Mouse (Mus musculus) layer of hippocampus, adult 2 months (tissue): ENCODE data around the gene Rsph9. TPM values are rescaled to one million over a fixed set of nuclear protein-coding genes. Genes with fewer than 3 reads are reported as not detected.
A peak's percentile ranks its signal among the peaks of the same experiment; 100 is the strongest.

ENCODE experiments used
- DNase-seq, 2 experiments: peaks; one replicate each; pipeline ENCODE4 v3.0.0; 2022; ENCODE audit warnings: low spot score in 2 of 2
- H3K27ac ChIP-seq: fragments of 200-600 bp; 2 replicates; pipeline ENCODE4 v1.8.1; 2022
- H3K4me3 ChIP-seq: fragments of 200-600 bp; 2 replicates; pipeline ENCODE4 v1.8.1; 2022; ENCODE audit warnings: mild to moderate bottlenecking
- CTCF ChIP-seq: fragments of 200-600 bp; conservative IDR thresholded peaks from 2 replicates; pipeline ENCODE4 v1.8.1; 2022; ENCODE audit warnings: antibody characterized with exemption, mild to moderate bottlenecking, moderate library complexity
- total RNA-seq, 2 experiments: library from RNA; stranded (reverse); gene quantifications; 2 replicates each; pipeline ENCODE4 v1.2.3; 2021

The Rsph9 gene
- total RNA-seq, 2 experiments from 2014 or later, result 27.4 to 28.8 TPM

GRCm38 (mm10) chr17:46161710-46162109 is 17.7 kb upstream of the Rsph9 start:
- TF ChIP-seq CTCF, result no peak
- no peak for DNase-seq
- peak overlapping the region; percentile 90 for H3K27ac ChIP-seq
- peak overlapping the region; percentile 92 for H3K4me3 ChIP-seq

DNA sequence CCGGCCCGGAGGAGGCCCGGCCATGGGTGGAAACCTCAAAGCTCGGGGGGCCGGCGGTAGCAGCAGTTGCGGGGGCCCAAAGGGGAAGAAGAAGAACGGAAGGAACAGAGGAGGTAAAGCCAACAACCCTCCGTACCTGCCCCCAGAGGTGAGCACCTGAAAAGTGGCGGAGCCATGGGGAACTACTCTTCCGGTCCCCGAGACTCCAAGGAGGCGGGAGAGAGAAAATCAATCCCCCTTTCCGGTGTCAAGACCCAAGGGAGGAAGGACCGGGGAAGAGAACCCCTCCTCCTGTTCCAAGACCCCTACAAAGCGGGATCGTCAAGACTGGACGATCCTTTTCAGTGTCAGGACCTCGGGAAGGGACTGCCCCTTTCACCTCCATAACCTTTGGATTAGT is 17.2 kb upstream of the Rsph9 start:
- DNase-seq, result no peak
- Histone ChIP-seq H3K4me3 (peak overlapping the region; percentile 92), H3K27ac (peak overlapping the region; percentile 90)
- no peak for TF ChIP-seq CTCF

DNA sequence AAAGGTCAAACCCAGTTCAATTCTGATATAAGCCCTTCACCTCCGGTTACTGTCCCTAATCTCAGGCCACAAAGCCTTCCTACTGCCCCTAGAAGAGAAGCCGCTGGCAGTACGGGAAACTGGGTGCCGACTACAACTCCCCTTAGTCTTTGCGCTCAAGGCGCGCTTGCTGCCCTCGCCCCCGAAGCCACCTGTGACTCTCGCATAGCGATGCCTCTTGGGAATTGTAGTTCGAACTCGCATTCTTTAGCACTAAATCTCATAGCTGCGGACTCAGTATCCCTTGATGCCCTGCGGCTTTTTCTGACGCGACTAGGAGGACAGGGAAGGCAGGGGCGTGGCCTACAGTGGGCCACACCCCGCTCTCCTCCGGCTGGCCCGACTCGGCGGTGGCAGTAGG is 16.7 kb upstream of the Rsph9 start, which contains the start of gene Gtpbp2:
TSS of gene Gtpbp2 (plus strand) at position 347 of the 400 bp plus-strand sequence.
- peak within 1 kb of the TSS; percentile 90 for H3K27ac ChIP-seq
- DNase-seq, result peak; percentile 95 to 99
- TF ChIP-seq CTCF, result no peak
- H3K4me3 ChIP-seq, result peak within 1 kb of the TSS; percentile 92

DNA sequence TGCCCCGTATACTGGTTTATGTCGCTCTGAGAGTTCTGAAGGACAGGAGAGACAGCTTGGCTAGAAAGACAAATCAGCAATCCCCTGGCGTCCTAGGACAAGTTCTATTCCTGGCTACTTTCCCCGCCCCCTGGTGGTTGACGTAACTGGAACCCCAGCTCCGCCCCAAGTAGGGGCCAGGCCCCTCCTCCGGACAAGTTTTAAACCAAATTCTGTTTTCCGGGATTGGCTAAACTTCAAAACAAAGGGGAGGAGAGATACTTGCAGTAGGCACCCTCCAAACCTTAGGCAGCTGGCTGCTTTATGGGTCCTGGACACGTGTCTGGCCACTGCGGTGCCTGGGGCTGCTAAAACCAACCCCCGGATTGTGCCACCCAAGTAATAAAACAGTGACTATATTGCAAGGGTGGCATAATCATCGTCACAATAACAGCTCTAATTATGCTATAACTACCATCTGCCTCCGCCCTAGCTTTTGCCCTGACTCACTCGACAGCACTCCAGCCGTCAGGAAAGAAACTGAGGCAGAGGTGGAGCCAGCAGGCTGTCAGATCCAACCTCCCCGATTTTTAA is 16.2 kb upstream of the Rsph9 start:
- Histone ChIP-seq H3K4me3 (peak overlapping the region; percentile 92), H3K27ac (peak overlapping the region; percentile 90)
- peak; percentile 79 to 89 for DNase-seq
- peak; percentile 76 for TF ChIP-seq CTCF

GRCm38 (mm10) chr17:46159236-46159635 is 15.2 kb upstream of the Rsph9 start:
- H3K4me3 ChIP-seq, result no peak overlapping the region
- TF ChIP-seq CTCF, result no peak
- H3K27ac ChIP-seq, result peak overlapping the region; percentile 90; the same call in 1 of the 2 replicates

GRCm38 (mm10) chr17:46157131-46157530 is 13.1 kb upstream of the Rsph9 start:
- no peak overlapping the region for H3K27ac ChIP-seq
- no peak overlapping the region for H3K4me3 ChIP-seq
- DNase-seq, result no peak
- no peak for TF ChIP-seq CTCF

More at GRCm38 (mm10) chr17:46159236-46159635, 15.2 kb upstream of the Rsph9 start:
- DNase-seq, result no peak

DNA sequence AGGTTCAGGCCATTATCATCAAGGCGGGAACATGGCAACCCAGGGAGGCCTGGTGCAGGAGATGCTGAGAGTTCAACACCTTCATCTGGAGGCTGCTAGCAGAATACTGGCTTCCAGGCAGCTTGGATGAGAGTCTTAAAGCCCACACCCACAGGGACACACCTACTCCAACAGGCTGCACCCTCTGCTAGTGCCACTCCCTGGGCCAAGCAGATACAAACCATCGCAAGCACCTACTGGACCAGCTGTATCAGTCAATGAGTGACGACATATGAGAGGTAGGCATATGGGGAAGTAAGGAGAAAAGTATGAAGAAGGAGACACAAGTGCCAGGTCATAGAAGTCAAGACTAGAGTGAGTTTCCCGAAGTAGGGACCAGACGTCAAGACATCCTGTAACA is 12.7 kb upstream of the Rsph9 start:
- TF ChIP-seq CTCF, result no peak

DNA sequence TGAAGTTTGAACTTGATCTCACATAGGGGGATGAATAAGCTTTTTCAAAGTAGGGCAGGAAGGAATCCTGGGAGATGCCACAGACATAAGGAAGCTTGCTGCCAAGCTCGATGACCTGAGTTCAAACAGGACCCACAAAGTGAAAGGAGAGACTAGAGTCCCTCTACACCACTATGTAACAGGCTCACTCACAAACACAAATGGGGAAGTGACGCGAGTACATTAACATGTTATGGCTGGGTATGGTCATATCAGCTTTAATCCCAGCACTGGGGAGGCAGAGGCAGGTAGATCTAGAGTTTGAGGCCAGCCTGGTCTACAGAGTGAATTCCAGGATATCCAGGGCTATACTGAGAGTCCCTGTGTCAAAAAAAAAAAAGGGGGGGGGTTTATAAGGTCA is 10.3 kb upstream of the Rsph9 start:
- no peak for DNase-seq
- H3K27ac ChIP-seq, result no peak overlapping the region
- H3K4me3 ChIP-seq, result no peak overlapping the region
- no peak for TF ChIP-seq CTCF

More for the DNA sequence above, 12.7 kb upstream of the Rsph9 start:
- H3K4me3 ChIP-seq, result no peak overlapping the region
- H3K27ac ChIP-seq, result no peak overlapping the region
- no peak for DNase-seq

DNA sequence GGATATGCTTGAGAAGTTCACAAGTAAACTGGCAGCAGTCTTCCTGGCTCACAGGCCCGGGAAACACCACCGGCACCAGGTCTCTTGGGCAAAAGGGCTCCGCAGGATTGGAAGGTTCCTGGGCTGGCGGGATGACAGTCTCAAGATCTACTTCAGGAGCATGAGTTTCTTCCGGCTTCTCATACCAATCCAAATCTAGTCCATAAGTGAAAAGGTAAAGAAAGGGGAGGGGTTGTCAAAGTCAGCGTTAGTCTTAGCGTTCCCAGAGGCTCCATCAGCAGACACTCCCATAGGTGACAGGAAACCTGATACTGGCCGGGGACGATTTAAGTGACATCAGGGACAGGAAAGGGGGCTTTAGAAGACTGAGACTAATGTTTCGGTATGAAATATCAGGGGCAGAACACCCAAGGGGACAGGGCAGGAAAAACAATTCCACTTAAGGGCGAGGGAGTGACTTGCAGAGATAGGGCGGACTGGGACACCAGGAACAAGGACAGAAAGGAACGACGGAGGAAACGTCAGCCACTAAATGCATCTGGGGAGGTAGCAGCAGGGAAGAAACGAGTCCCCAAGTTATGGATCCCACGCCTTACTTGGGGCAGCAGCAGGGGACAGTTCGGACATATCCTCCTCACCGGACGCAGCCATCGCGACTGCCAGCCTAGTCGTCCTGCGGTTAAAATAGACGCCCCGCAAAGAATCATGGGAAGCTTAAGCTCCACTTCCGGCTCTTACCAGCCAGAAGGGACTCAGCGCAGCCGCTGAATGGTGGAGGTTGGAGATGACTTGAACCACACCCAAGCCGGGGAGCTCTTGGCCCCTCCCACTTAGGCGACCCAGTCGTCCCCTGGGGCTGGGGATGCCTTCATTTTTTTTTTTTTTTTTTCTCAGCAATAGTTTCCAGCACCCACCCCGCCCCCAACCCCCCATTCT is 9.1 kb upstream of the Rsph9 start, which contains the start of gene Mad2l1bp:
TSS of gene Mad2l1bp (minus strand) at position 707 of the 936 bp plus-strand sequence.
- H3K4me3 ChIP-seq, result peak within 1 kb of the TSS; percentile 74
- peak within 1 kb of the TSS; percentile 86 for H3K27ac ChIP-seq
- DNase-seq, result peak; percentile 86 to 90
- no peak for TF ChIP-seq CTCF

- no peak for TF ChIP-seq CTCF
- no peak overlapping the region for H3K27ac ChIP-seq
- no peak for DNase-seq
- no peak overlapping the region for H3K4me3 ChIP-seq
Observed at GRCm38 (mm10) chr17:46139872-46140271, 4.1 kb downstream of the Rsph9 start.

GRCm38 (mm10) chr17:46138563-46139236 is 5.3 kb downstream of the Rsph9 start:
- no peak for TF ChIP-seq CTCF
- DNase-seq, result no peak
- Histone ChIP-seq H3K4me3 (no peak overlapping the region), H3K27ac (no peak overlapping the region)

DNA sequence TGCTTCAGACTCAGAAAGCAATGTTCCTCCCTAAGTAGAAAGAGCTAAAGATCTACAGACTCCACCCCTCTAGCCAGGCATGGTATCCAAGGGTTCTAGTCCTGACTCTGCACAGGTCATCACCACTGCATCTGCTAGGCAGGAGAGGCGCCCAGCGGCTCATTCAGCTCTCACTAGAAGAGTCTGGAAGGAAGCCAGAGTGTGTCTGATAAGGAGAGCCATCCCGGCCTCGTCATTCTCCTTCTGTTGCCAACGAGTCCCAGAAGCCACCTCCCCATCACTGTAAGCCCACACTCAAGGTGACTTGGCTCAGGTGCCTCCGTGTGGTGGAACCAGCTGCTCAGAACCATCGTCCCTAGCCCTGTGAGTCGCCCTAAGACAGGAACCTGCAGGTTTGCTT is 11.2 kb downstream of the Rsph9 start:
- TF ChIP-seq CTCF, result no peak
- H3K4me3 ChIP-seq, result no peak overlapping the region

More for the DNA sequence above, 11.2 kb downstream of the Rsph9 start:
- no peak for DNase-seq
- no peak overlapping the region for H3K27ac ChIP-seq
